Mouse (Mus musculus): ENCODE results near the gene Slc25a25. TPM values are rescaled to one million over a fixed set of nuclear protein-coding genes. Genes with fewer than 3 reads are reported as not detected.

Gene Slc25a25
- total RNA-seq, 2 experiments from 2014 or later, result 78.8 to 99.7 TPM

DNA sequence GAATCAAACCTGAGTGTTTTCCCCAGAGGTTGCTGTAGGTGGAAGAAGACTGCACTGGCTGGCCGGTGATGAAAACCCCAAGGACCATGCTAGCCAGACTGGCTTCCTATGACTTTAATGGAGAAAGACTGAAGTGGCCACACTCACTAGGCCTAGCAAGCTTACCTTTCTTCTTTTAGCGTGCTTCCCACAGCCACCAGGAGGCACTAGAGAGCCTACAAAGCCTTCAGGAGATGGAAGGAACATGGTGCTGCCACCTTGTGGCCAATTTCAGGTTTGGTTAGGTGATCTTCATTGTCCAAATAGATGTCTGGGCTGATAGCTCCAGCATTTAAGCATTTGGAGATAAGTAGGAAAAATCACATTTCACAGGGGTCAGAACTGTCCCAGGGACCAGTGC is 46.6 kb downstream of the Slc25a25 start:
- DNase-seq, result peak; percentile 94 to 95

DNA sequence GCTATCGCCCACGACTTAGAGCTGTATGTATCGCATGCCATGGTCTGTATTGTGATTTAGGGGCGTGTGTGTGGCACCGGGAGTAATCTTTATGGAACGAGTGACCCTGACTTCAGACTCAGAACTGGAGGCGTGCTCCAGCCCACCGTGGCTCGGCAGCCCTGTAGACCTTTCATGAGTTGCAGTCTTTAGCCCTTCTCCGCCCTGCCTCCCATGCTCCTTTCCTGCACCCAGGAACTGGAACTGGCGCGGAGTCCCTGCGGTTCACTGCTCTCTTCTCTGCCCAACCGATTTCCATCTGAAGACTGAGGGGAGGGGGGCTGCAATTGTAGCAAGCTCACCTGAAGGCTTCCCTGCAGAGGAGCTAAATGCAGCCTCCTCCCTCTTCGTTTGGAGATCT is 54.5 kb downstream of the Slc25a25 start:
- DNase-seq, result no peak

DNA sequence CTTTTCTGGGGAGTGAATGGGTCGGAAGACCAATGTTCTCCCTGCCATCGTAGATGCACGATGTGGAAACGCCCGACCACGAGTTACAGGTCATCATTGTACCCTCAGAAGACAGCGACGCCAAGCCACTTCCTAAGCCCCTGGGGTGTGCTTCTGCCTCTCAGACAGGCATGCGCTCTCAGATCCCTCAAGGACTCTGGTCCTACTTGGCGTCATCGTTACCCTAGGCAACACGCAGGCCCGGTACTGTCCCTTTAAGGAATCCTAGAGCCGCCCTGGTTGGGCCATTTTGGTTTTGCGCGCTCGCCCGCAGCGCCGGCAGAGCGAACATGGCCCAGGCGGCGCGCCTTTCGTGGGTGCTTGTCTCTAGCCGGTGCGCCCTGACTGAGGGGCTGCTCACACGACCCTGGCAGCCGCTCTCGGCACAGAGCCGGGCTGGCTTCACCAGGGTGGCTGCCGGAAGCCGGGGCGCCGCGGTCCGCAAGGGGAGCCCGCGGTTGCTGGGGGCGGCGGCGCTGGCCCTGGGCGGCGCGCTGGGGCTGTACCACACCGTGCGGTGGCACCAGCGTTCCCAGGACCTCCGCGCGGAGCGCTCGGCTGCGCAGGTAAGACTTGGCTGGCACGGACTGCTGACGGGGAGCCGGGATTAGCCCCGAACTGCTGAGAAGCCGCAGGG is 55.2 kb downstream of the Slc25a25 start:
- peak; percentile 93 to 94 for DNase-seq

DNA sequence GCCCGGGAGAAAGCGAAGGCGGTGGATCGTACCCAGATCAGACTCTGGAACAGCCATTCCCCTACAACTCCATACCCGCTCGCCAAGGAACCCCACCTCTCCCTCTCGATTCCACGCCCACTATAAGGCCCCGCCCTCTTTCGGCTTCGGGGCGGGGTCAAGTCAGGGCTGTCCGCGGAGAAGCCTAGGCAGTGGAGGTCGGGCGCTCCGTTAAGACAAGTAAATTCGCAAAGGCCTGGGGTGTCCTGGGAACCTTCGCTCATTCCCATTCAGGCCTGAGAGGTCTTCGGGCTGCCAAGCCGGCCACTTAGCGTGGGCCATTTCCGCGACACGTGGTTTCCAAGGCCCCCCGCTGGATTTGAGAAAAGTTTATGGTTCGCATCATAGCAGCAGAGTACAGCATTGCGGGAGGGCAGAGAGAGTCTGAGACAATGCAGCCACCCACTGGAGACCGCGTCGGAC is 55.7 kb downstream of the Slc25a25 start, which contains the start of gene Ptges2:
Gene Ptges2, plus strand, starts transcription at position 413 of the 462 bp plus-strand sequence.
- peak; percentile 92 to 93 for DNase-seq

DNA sequence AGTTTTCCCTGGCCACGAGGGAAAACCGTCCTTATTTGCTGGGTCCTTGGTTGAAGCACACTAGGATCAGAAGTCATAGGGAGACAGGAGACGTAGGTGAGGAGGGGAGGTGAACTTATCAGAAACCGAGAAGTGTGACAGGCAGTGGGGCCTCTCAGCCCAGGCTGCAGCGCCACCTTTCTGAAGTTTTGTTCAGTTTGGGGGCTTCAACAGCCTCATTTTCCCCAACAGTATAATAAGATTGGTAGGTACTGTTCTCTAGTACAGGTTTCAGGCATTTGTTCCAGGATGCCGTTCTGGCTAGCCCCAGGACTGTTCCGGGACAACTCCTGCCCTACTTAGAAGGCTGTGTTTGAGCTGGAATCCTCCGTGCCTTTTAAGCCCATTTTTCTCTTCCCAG is 56.3 kb downstream of the Slc25a25 start:
- peak; percentile 55 to 63 for DNase-seq

DNA sequence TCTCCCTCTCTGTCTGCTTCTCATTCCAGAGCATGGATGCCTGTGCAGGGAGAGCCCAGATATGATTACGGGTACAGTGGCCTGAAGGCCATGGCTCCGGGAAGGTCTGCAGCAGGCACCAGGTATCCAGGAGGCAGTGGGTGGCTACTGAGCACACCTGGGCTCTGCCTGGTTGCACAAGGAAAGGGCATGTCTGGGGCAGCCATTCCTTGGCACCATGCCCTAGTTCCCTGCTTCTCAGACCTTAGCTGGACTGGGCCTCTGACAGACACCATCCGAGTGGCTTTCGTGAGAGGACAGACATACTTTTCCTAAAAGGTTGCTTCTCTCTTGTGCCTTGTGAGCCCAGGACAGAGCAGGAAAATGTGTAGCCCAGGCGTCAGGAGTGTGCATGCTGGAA is 59.2 kb downstream of the Slc25a25 start:
- DNase-seq, result peak in 1 of 2 experiments; percentile 40

DNA sequence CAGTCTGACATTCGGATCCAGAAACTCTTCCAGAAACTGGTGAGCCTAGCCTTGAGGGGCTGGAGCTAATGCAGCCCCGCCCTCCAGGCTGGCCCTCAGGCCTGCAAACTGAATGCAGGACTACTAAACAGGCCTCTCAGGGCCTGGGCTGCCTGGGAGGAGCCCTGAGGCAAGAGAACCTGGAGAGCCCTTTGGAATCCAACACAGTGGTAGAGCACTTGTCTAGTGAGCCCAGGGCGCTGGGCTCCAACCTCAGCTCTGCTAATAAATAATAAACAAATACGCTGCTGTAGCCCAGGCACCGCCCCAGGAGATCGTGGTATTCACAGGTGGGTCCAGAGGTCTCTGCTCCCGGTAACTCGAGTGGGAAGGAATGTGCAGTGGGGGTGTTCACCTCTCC is 60.4 kb downstream of the Slc25a25 start:
- no peak for DNase-seq

DNA sequence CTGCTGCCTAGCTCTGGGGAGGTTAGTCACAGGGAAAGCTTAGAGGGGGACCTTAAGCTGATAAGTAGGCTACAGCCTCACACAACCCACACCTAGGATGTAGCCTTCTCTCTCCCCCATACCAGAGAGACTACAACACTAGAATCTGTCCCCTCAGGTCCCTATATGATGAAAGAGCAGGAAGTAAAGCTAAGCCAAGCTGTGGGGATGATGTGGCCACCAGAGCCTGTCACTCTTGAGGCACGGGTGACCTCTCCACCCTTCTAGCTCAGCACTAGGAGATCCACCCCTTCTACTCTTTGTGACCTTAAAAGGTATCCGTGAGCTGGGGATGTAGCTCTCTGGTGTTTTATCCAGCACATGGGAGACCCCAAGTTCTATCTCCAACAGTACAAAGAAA is 62.1 kb downstream of the Slc25a25 start:
- DNase-seq, result no peak

DNA sequence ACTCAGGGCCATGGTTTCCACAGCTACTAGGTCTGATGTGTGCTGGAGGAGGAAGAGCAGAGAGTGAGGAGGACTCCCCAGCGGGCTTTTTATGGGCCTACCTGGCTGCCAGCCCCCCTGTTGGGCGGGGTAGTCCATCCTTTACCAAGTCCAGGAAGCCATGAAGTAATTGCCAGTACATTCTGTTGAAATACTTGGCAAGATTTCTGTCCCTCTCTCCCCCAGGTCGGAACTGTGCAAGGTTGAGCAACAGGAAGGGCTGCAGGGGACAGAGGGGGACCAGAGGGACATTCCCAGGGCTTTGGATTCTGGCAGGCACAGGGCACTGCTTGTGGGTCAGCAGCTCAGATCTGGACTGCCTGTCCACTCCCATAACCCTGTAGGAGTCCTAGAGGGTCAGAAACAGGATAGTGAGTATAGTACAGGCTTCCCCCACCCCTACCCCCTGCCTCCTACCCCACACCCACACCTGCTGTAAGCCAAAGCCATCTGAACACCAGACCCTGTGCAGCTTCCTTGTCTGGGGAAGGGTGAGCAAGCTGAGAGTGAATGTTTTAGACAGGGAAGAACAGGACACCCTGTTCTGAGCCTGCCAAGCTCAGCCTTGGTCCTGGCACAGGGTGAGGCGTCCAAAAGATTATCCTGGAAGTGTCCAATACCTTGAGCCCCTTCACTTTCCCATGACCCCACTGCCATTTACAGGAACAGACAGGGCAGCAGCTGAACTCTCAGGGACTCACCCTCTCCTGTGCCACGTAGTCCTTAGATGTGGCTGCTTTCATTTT is 63.3 kb downstream of the Slc25a25 start, which contains the start of gene Lcn2:
Gene Lcn2, minus strand, starts transcription at position 547 of the 785 bp plus-strand sequence.
- DNase-seq, result peak in 1 of 2 experiments; percentile 53

DNA sequence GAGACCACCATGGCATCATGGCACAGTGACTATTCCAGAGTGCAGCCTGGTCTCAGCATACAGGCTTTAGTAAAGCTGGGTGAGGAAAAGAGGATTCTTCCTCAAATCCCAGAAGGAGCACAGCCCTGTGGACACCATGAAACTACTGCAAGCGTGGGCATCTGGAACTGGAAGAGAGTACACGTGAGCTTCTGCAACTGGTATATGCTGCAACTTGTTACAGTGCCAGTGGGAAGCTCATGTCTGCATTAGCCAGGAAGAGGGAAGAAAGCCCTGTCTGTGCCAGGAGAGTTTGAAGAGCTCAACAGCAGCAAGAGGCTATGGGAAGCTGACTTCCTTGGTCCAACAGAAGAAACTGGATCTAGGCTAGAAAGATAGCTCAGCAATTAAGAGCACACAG is 68.6 kb downstream of the Slc25a25 start:
- no peak for DNase-seq

DNA sequence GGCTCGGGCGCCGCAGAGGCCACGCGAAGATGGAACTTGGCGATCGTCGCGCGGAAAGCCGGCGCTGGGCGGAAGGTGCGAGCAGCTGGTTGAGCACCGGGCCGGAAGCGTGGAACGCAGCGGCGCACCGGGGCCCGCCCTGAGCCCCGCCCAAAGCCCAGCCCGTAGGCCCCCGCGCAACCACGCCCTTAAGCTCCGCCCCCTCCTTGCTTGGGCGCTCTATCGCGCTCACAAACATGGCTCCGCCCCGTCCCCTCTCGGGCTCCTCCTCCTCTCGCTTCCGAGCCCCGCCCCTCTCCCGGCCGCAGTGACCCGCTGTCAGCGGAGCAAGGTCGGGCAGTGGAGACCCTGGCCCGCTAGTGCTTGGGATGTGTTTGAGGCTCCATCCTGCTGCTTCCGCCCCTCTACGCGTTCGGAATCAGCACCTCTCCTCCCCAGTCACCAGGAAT is 69.4 kb downstream of the Slc25a25 start, which contains the start of gene 1110008P14Rik:
Gene 1110008P14Rik, minus strand, starts transcription at position 164 of the 449 bp plus-strand sequence.
- peak; percentile 98 to 99 for DNase-seq

DNA sequence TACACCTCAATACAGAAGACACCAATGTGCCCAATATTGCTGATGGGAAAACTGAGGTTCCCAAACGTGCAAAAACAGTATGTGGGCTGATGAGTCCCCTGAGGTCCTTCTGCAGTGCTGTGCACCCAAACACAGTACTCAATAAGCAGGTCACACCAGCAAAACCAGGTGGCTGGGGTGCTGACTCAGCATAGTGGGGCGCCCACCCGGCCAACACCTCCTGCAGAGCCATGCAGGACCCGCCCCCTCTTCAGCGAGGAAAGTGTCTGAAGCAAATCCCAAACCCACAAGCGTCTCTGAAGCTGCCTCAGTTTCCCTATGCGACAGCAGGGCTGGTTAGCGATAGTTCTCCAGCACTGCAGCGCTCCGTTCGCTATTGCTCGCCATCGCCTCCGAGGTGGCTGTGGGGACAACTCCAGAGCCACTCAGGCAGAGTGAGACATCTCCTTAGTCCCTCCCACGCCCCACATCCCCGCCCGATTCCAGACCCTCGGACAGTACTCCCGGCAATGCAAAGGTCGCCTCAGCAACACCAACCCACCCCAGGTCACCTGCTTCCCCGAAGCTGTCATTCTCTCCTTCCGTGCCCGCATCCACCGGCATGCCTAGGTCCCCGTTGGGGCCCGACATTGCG is 70.0 kb downstream of the Slc25a25 start:
- DNase-seq, result peak; percentile 59 to 62

DNA sequence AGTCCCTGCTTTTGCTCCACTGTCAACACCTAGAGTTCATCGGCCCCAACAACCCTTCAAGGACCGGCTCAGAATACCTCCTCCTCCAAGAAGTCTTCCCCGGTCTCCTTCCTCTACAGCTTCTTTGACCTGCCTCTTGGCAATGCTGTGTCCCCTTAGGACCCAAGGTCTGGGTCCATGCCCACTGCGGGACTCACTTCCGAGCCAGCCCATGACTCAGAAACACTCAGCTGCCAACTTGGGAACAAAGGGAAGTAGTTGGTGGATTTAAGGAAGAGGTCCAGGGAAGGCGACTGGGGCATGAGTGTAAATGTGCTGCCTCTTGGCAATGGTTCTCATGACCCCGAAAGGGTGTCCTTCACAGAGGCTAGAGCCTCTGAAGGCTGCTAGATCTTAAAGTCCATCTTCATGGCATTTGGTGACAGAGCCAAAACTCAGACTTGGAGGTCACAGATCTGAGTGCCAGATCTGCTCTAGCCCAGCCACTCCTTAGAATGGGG is 71.2 kb downstream of the Slc25a25 start:
- peak; percentile 80 to 86 for DNase-seq

DNA sequence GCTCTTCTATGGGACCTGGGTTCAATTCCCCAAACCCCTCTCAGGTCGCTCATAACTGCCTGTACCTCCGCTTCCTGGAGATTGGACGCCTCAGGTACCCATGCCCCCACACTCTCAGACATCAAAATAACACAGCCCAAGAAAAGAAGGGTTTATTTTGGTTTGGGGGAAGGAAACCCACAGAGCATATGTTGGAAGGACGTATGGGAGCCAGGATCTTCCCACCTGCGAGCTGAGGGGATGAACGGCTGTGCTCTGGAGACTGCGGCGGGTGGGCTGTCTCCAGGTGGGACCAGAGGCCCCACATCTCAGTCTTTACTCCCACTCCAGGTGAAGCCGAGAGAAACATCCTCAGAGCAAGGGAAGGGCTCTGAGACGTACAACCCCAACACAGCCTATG is 74.3 kb downstream of the Slc25a25 start:
- DNase-seq, result no peak

DNA sequence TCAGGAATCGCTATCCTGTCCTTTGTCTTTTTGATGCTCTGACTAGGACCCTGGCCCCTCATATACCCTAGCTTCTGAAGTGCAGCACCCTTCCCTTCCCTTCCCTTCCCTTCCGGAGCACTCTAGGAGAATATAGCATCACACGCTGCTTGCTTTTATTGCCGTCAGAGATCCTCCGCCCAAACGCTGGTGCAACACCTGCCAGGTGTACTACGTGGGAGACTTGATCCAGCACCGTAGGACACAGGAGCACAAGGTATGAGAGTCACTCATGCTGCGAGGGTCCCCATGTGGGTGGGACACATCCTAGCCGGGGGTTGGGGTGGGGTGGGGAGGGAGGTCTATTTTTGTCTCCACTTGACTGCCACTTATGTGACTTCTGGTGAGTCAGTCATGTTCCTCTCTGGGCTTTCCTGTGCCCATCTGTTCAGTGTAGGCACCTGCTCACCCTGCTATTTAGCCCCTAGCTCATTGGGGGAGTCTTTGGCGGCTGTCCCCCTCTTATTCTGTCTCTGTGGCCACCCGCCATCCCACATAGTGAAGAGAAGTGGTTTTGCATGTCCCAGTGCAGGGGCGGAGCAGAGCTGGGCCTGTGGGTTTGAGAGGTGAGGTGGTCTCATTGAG is 75.8 kb downstream of the Slc25a25 start:
- no peak for DNase-seq

DNA sequence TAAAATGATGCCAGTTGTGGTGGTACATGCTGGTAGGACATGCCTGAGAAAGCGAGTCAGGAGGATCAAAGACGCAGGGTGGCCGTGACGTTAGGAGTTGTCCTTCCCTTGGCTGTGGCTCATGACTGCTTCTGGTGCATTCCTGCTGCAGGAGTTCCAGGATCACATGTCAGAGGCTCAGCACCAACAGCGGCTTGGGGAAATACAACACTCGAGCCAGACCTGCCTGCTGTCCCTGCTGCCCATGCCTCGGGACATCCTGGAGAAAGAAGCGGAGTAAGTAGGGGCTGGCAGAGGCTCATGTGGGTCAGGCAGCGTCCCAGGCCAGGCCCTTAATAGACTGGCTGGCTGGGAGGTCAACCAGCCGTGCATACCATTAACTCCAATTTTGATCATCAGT is 77.1 kb downstream of the Slc25a25 start:
- no peak for DNase-seq

DNA sequence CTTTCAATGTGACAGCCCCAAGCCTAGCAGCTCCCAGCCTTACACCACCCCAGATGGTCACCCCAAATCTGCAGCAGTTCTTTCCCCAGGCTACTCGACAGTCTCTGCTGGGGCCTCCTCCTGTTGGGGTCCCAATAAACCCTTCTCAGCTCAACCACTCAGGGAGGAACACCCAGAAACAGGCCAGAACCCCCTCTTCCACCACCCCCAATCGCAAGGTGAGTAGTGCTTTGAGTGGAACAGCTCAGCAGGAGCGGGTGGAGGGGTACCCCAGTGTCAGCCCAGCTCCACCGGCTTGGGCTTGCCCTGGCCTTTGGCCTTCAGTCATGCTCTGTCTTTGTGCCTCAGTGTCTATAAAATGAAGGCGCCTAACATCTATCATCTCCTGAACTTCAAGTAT is 83.9 kb downstream of the Slc25a25 start:
- no peak for DNase-seq
